Mouse (Mus musculus) liver, embryonic 14.5 days (tissue): ENCODE results near the gene Pno1.

ENCODE experiments used
- CTCF ChIP-seq: IDR thresholded peaks from 2 replicates; pipeline ENCODE4 v1.5.1; 2016; ENCODE audit warnings: antibody characterized with exemption, low read depth, control low read depth
- EP300 ChIP-seq: IDR thresholded peaks from 2 replicates; pipeline ENCODE4 v1.6.1; 2016; ENCODE audit warnings: antibody characterized with exemption, low read depth

DNA sequence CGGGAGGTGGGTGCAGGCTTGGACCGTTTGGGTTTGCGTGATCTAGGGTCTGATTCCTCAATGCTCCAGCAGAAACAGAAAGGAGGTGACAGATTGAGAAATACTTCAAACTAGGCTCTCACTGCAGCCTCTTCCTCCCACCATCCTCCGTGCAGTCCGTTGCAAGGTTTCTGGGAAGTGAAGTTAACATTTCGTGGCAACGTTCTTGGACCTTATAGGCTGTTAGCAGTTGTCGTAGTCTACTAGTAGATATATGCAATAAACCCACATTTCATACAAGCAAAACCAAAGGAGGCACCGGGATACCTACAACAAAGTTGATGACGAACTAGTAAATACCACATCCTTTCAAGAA is 750 bp upstream of the Pno1 start:
- TF ChIP-seq CTCF = no peak
- TF ChIP-seq EP300 = no peak
